Mouse (Mus musculus): ENCODE measurements around the gene Pfn1.

GRCm38 (mm10) chr11:70701221-70701955 lies 46.9 kb upstream of the Pfn1 start:
- TF ChIP-seq POLR2A (IDR thresholded peaks at IDR 0.05; ENCODE audit: insufficient read depth, low read depth, low read length) (no peak), CTCF (IDR thresholded peaks at IDR 0.05) (no peak), EP300 (IDR thresholded peaks at IDR 0.05; ENCODE audit: insufficient read depth, low read depth, low read length) (no peak)
